Mouse (Mus musculus): ENCODE results near the gene Olfr1443. TPM values are rescaled to one million over a fixed set of nuclear protein-coding genes. Genes with fewer than 3 reads are reported as not detected.

Gene Olfr1443
- polyA plus RNA-seq (2015; fragmentation: Nextera tagmentation; extraction: Ambion mirVana) = not detected in 2 replicates

GRCm38 (mm10) chr19:12677812-12678211 lies at the start of gene Olfr1443:
Gene Olfr1443 (plus strand): TSS chr19:12678112.

DNA sequence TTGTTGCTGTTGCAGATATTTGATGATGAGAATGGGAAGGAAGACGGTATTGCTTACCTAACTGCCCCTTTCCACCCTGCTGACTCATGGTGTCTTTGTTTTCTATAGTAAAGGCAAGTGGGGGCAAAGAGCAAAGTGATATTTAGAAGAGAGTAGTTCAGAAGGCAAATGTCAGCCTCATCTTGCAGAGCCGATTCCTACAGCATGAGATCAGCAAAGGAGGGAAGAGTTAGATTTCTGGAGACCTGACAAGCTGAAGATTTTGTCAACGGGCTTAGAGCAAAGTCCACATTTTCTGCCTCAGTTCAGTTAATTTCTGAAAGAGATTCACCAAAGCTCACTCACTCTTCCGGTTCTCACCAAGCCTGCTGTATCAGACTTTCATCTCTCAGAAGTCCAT lies 44.7 kb upstream of the Olfr1443 start, which contains the start of gene Glyat:
TSS of gene Glyat (plus strand) at position 133 of the 400 bp plus-strand sequence.

DNA sequence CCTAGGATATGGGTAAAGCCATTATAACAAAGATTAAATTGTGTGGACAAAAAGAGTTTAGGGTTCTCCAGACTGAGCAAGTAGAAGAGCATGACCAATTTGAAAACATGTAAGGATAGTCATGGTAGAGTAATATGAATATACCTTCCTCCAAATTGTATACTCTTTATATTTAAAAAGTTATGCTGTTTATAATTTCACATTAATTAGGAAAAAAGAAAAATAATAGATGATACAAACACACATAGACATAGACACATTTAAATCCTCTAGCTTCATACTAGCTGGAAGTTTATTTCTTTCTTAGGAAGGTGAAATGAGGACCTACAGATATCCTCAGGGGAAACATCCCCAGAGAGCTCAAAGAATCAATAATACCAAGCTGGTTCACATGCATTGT lies 7.8 kb upstream of the Olfr1443 start, which contains the start of gene Olfr1442:
TSS of gene Olfr1442 (plus strand) at position 301 of the 400 bp plus-strand sequence.

DNA sequence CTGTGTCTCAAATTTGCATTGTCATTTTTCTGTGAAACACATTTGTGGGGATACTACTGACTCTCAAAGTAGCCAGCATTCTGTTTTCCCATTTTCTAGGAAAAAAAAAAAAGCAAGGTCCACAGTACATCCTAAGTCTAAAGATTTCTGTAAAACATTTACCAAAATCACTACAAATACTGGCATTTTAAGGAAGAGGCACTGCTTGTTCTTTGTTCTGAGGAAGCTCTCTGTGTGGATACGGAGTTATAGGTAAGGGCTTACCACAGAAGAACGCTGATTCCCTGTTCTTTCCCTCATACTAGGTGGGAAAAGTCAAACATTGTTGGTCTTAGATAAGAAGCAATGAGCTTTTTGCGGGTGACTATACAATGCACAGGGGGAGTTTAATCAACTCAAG lies 17.7 kb downstream of the Olfr1443 start, which contains the start of gene Keg1:
TSS of gene Keg1 (plus strand) at position 197 of the 400 bp plus-strand sequence.

Other genes starting within 250 kb of the Olfr1443 start
- 0.29 and 0.37 TPM in 2 replicates for gene Mpeg1, start 217.3 kb upstream of the Olfr1443 start, polyA plus RNA-seq (2015; fragmentation: Nextera tagmentation; extraction: Ambion mirVana)
- gene Dtx4, start 176.7 kb upstream of the Olfr1443 start, polyA plus RNA-seq (2015; fragmentation: Nextera tagmentation; extraction: Ambion mirVana) = 8.5 and 8.7 TPM in 2 replicates
- 8.1 and 10.7 TPM in 2 replicates for gene Fam111a, start 132.4 kb upstream of the Olfr1443 start, polyA plus RNA-seq (2015; fragmentation: Nextera tagmentation; extraction: Ambion mirVana)
- gene Gm4952, start 78.1 kb upstream of the Olfr1443 start, polyA plus RNA-seq (2015; fragmentation: Nextera tagmentation; extraction: Ambion mirVana) = 0.37 TPM in 1 of 2 replicates, not detected in the other
- not detected in 2 replicates for gene Glyat, start 44.8 kb upstream of the Olfr1443 start, polyA plus RNA-seq (2015; fragmentation: Nextera tagmentation; extraction: Ambion mirVana)
- not detected in 2 replicates for gene Olfr1442, start 7.7 kb upstream of the Olfr1443 start, polyA plus RNA-seq (2015; fragmentation: Nextera tagmentation; extraction: Ambion mirVana)
- not detected in 2 replicates for gene Keg1, start 17.7 kb downstream of the Olfr1443 start, polyA plus RNA-seq (2015; fragmentation: Nextera tagmentation; extraction: Ambion mirVana)
- gene Cntf, start 87.5 kb downstream of the Olfr1443 start, polyA plus RNA-seq (2015; fragmentation: Nextera tagmentation; extraction: Ambion mirVana) = 0.16 and 0.63 TPM in 2 replicates
- gene Zfp91, start 118.0 kb downstream of the Olfr1443 start, polyA plus RNA-seq (2015; fragmentation: Nextera tagmentation; extraction: Ambion mirVana) = 10.3 and 11.7 TPM in 2 replicates
- 3.0 and 3.6 TPM in 2 replicates for gene Lpxn, start 118.1 kb downstream of the Olfr1443 start, polyA plus RNA-seq (2015; fragmentation: Nextera tagmentation; extraction: Ambion mirVana)
- not detected in 2 replicates for gene Gm5244, start 168.6 kb downstream of the Olfr1443 start, polyA plus RNA-seq (2015; fragmentation: Nextera tagmentation; extraction: Ambion mirVana)
- not detected in 2 replicates for gene Olfr1444, start 179.2 kb downstream of the Olfr1443 start, polyA plus RNA-seq (2015; fragmentation: Nextera tagmentation; extraction: Ambion mirVana)
- gene Olfr1445, start 205.7 kb downstream of the Olfr1443 start, polyA plus RNA-seq (2015; fragmentation: Nextera tagmentation; extraction: Ambion mirVana) = not detected in 2 replicates
- gene Olfr1446, start 215.4 kb downstream of the Olfr1443 start, polyA plus RNA-seq (2015; fragmentation: Nextera tagmentation; extraction: Ambion mirVana) = not detected in 2 replicates
- not detected in 2 replicates for gene Olfr1447, start 225.6 kb downstream of the Olfr1443 start, polyA plus RNA-seq (2015; fragmentation: Nextera tagmentation; extraction: Ambion mirVana)
- gene Olfr1448, start 246.3 kb downstream of the Olfr1443 start, polyA plus RNA-seq (2015; fragmentation: Nextera tagmentation; extraction: Ambion mirVana) = not detected in 2 replicates

Measured in skeletal muscle tissue, postnatal 0 days (tissue).